Mouse (Mus musculus) fat pad, adult 2 months (tissue): ENCODE measurements around the gene Tenm3.

Experiments
- DNase-seq: peaks from one replicate; pipeline ENCODE4 v3.0.0-alpha.2; 2011; ENCODE audit warnings: low read depth, low spot score; ENCODE audit errors: extremely low read depth

Tenm3 gene

DNA sequence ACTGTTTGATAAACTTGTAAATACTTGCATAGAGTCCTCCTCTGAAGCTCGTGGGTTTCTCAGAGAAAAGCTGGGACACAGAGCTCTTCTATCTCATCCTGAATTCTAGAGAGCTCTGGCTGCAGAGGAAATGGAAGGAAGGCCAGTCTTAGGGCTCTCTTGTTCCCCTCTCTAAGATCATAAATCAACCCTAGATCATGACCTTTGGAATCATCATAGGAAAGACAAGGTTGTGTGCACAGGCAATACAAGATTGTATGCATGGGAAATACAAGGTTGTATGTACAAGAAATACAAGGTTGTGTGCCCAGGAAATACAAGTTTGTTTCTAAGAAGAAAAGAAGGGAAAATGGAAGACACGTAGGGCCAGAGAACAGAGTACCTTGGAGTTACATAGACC lies 486.9 kb downstream of the Tenm3 start:
- DNase-seq = no peak

DNA sequence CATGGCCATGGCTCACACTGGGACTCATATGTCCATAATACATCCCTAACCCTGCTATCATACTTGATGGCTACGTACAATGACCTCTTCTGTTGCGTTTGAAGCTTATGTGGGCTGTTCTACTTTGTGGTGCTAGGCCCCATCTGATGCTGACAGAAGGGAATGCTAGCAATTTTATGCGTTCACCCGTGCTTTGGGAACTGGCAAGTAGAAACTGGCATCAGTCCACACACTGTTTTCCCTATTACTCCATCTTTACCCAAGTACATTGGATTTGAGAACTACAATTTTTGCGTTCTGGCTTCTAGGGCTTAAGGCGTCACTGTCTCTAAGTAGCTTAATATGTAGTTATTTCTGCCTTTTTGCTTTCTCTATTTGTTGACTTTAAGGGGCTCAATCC lies 490.3 kb downstream of the Tenm3 start:
- DNase-seq = no peak

DNA sequence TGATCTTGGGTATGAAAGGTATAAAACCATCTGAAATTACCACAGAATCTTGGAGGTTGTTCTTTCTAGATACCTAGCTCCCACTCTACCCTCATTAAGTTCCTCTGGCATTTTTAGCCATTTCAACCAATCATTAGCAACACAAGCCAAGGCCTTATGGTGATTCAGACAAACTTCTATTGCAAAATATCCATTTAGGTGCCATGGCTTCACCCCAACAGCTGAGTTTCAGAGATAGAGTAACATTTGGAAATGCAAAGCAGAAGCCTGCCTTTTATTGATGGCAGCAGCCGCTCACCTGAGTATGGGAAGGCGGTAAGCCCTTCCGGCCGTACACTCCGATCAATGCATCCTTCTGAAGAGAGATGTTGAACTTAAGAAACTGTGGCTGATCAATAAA lies 494.9 kb downstream of the Tenm3 start:
- DNase-seq = no peak

DNA sequence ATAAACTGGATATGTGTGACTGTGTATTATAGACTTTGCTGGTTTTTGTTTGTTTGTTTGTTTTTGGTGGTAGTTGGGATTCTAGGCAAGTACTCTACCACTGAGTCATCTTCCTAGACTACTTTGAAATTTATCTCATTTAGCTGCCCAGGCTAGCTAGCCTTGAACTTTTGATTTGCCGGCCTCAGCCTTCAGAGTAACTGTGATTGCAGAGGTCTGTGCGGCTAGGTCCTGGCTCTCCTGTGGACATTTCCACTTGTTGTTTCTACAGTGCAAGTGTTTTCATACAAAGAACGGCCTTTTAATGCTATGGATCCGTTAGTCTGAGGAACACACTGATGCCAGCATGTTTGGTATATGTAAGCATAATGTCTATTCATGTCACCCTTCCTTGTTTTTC lies 495.4 kb downstream of the Tenm3 start:
- DNase-seq = no peak

DNA sequence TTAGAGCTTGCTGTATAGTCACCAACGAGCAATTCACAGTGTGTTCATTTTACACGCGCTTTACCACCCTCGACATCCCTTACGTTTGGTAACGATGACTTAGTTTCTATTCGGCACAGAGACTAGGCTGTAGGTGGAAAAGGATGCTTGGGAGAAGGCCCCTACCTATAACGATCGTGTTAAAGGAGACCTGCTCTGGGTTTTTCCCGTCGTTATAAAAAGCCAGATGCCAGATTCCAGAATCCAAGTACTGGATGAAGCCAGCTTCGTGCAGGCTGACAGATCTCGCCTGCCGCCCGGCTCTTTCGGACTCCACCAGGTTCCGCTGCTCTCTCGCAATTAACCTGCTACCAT lies 500.7 kb downstream of the Tenm3 start:
- DNase-seq = no peak

DNA sequence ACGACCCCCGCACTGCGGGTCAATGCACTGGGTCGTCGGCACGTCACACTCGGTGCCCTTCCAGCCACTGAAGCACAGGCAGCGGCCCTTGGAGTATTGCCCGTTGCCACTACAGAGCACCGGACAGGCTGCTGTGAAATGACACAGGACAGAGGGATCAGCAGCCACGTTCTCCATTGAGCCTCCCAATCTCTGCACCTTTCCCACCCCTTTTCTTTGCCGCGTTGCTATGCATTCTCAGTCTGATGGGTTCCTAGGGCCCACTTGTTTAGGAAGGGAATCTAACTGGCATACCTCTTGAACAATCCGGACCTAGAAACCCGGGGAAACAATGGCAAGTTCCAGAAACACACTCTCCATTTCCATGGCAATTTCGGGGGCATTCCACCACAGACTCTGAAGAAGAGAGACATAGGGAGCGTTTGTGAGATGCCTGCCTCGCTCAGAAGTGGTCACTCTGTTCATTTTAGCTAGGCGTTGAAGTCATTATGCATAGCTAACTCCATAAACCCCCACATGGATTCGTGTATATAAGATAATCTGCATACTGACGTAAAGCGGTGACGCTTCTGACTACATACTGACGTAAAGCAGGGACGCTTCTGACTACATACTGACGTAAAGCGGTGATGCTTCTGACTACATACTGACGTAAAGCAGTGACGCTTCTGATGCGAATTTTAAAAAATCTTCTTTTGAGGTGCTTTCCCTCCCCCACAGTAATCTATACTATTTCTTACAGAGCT lies 501.3 kb downstream of the Tenm3 start:
- no peak for DNase-seq

DNA sequence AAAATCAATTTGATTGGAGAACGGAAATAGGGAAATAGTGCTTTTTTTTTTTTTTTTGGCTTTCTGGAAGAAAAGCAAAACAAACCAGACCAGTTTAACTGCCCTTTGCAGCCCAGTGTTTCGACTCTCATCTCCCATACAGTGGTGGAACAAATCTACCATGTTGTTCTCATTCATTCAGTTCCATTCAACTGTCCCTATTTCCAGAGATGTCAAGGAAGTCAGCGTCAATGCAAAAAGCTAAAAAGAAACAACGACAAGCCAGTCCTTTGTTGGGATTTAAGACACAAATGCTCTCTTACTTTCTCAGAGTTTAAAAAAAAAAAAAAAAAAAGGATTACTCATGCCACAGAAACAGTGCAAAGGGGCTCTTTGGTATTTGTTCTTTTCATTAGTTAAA lies 502.1 kb downstream of the Tenm3 start:
- no peak for DNase-seq

DNA sequence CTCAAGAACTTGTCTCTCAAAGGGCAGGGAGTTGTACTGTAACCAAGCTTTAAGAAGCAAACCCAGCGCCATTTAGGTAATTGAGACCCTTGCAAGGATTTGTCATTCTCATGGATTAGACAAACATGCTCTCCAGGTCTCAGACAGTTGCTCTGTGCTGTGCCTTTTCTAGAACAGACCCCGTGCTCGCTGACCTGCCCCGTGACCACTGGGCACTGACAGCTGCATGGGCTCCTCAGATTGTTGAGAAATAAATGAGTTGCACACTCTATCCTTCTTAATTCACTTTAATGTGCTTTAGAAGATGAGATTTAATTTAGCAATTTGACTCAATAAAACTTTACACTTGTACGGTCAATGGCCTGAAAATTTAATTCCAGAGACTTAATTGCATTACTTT lies 502.5 kb downstream of the Tenm3 start:
- DNase-seq = no peak

DNA sequence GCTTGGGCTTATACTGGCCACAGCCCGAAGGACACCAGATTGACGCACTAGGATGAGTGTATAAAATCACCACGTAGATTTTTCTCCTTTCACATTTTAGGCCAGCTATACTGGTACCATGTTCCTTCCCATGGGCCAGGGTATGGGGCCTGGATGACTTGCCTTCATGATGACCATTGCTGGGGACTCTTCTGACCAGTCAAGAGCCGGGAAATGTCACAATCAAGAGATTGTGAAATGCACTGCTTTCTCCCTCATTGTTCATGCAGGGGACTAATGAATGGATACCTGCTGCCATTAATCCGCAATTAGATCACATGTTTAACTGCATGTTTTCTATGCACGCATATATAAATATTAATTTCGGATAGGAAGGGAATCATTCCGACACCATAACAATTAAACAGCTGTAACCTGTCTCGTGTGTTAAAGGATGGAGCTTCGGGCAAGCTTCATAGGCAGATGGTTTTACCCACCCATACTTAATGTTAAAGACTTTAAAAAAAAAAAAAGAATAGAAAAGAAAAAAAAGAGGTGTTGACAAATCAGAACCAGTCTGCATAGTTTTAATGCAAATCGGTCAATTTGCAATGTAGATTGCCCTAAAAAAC lies 521.0 kb downstream of the Tenm3 start:
- DNase-seq = no peak

DNA sequence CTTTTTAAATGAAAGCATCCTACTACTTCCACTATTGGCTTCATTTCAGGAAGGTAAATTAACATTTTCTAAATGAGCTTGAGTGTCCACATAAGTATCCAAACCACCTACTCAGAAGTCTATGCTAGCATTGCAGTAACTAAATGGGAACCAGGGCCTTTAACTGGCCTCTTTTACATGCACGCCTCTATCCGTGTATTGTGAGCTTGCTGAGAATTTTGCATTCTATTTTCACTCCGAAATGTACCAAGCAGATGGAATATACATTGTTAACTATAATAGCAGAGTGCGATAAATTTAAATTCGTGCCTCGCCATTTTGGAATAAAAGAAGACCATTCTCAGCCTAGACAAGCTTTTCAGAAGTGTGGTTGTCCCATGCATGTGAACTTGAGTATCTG lies 521.5 kb downstream of the Tenm3 start:
- DNase-seq = no peak

DNA sequence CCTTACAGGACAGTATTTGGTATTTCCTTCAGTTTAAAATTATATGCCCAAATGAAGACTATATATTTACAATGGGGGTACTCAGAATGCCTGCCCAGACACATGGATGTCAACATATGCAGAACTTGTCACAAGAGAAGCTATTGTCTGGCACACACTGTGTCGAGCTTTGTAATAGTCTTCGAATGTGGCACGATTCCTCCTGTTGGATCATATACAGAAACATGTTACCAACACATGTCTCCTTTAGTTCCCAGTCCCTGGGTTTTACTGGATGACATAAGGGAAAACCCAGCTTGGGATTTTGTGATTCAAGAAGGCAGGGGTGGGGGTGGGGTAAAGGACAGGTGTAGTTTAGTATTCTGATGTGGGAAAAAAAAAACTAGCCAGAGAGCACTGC lies 524.1 kb downstream of the Tenm3 start:
- DNase-seq = no peak

DNA sequence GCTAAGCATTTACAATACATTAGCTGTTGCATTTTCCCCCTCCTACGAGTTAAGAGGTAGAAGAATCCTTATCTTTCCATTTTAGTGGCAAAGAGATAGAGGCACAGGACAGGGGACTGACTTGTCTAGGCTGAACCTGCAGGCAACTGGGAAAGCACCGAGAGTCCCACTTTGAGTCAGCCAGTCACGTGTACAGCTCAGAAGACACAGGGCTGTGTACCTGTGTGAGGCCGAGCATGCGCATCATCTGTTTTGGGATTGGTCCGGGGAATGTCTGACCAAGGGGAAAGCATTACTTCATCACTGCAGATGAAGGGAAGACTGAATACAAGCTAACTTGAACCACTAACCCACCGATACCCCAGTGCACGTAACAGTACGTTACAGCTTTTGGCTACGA lies 526.3 kb downstream of the Tenm3 start:
- no peak for DNase-seq

DNA sequence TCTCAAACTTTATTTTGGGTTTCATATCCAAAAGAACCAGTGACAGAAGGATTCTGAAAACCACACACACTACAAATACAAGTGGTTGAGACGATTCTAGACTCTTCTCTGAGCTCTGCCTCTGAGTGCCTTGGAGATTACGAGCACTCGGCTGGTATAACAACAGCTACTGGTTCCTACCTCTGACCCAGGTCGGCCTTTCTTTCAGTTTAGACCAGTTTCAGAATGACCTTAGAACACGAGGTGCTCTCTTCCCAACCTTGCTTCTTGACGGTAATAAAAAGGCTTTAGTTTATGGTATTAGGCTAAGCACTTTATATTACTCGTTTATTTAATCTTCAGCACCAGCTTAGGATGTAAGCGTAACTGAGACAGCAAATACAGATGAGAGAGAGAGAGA lies 528.1 kb downstream of the Tenm3 start:
- no peak for DNase-seq

DNA sequence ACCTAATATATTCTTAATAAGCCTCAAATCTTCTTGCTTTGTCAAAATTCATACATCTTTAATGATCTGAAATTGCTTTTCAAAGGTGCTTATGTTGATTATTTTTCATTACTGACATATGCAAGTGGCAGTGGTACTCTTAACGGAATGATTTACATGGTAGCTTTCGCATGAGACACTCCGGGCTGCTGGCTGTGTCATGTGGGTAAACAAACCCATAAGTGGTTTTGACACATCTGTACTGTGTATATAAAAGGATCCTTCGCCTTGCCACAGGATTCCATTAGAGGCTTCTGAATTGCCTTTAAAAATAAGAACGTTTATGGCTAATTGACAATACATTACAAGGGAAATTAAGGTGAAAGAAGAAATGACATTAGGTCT lies 529.8 kb downstream of the Tenm3 start:
- DNase-seq = no peak

DNA sequence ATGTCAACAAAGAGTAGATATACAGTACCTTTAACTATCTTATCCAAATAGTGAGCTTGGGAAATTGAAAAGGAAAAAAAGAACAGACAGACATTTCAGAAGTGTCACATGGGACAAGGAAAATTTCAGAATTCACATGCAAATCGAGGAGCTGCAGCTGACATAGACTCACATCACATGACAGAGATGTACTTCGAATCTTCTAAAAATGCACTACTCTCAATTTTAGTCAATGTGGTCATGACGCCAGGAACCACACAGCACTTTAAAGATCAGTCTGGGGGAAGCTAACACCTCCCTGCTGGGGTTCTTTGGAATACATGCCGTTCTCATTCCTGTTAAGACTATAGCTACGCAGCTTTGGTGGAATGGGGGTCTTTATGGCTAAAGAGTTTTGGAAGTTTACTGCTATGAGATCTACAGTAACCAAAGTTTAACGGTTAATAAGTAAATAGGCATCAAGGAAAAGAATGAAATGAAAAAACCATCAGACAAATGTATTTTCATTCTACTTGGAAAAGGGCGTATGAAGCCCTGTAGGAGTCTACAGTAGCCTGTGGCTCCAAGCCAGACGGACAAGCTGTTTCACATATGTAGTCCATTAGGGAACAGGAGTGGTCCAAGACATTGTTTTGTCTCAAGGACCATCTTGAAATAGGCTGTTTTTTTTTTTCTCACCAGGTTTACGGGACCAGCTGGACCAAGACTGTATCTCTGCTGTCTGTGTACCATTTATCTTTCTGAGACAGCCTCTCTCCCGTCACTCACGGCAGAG lies 530.4 kb downstream of the Tenm3 start:
- no peak for DNase-seq

DNA sequence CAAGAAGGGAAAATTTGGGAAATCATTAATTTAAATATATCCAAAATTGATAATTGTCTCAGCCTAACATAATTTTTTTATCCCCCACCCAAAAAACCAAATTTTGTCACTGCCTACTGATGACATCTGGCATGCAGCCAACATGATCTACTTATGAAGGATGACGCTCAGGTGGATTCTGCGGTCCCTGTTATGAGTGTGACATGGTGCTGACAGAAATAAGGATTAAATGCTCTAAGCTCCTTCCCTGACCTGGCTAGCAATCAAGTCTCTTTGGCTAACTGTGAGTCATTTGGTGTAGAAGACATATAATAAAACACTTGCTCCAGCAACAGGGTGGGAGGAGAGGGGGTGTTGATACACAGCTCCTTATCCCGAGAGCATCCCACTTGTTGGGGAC lies 532.0 kb downstream of the Tenm3 start:
- DNase-seq = no peak

DNA sequence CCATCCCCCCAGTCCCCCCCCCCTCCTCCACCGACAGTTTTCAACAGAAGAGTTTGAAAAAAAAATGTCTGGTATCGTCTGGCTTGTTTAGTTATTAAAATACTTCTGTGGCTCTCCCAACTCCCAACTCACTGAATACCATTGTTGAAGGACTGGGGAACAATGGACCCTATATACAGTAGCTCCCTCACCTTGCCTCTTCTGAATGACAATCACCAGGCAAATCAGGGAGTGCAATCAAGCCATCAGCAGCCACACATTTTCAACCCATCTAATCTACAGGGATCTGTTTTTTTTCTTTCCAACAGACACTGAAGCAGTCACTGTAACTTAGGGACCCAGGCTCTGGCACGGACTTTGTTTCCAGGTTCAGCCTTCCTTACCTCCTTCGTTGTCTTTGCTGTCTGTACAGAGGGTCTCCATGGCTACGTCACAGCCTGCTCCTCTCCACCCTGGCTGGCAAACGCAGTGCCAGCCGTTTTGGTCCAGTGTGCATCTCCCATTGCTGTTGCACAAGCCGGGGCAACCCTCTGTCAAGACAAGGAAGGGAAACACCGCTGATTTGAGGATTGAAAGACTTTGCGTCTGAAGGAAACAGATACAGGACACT lies 533.4 kb downstream of the Tenm3 start:
- no peak for DNase-seq

DNA sequence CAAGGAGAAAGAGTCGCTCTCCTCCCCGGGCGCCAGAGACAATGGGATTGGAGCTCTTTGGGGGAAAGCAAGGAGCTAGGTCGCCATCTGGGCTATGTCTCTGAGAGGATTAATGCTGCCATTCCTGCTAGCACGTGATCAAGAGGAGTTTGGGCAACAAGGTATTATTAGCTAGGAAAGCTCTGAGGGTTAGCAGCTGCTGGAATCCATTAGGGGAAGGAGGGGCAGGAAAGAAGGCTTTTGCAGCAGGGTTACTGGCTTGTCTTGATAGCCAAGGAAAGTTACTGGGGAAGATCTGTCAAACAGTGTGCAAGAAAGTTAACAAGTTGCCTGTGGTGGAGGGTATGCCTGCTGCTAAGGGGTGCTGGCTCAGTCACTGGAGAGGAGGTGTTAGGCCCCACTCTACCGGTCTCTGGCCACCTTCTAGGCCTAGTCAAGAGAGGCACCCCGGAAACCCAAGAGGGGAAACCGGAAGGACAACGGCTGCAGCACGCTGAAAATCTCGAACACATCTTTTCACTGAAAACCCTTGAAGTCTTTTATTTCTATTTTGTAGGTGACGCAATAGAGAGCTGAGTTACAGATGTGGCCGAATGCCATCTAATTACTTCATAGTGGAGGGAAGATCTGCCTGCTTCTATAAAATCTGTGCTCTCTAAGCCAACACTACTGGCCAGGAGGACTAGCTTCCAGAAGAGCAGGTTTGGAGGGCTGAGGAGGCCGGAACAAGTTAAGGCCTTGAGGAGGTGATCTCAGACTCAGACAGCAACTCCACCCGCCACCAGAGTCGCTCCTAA lies 534.4 kb downstream of the Tenm3 start:
- DNase-seq = no peak

DNA sequence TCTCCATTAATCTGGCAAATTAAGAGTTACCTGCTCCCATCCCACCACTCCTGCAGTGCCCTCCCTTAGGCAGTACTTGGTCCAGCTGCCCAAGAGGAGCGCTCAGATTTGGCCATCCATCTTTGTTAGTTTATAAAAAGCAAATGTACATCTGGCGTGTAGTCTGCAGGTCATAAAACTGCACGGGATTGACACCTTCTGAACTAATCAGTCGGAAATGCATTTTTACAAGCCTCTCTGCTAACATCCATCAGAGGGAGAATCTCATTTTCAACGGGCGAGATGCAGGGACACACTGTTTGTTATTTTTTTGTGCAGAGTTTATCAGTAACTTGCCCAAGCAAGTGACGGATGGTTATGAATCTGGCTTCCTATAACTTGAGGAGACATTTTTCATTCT lies 539.5 kb downstream of the Tenm3 start:
- DNase-seq = no peak

DNA sequence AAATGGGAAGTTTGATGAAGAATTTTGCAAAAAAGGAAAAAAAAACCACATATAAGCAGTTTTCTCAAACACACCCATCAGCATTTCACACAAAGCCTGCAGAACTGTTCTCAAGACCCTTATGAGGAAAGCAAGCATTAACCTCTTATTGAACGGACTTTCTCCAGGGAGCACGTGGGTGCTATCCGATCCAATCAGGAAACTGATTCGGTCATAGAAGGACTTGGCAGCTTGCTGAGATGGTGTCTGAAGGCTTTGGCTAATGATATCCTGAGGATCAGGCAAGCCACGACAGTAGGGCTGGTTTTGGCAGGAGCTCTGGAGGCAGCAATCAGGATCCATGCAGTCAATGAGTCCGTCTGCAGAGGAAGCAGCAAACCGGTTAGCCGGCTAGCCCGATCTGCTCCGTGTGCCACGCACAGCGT lies 543.1 kb downstream of the Tenm3 start:
- DNase-seq = no peak

DNA sequence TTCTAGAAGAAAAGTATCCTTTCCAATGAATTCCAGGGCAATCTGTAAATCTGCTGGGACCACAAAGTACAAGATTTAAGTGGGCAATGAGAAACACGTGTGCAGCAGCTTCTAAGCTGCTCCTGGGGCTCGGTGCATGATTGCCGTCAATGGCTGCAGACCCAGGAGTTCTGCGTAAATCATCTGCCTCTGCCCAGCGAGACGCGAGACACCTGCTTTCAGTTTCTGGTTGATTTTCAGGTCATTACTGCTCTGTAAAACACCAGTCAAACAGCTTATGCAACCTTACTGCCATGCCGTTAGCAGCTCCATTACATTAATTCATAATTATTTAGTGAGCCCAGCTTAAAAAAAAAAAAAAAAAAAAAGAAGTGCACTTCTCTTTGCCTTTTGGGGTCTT lies 543.7 kb downstream of the Tenm3 start:
- no peak for DNase-seq
